Mouse (Mus musculus) cerebellum, adult (tissue): Measurements from ENCODE around the gene Rabgap1l.

Source experiments
- ATAC-seq: cut with Nextera tagmentation; 2 replicates; pipeline ENCODE4 v1.9.2; 2017; ENCODE audit warnings: mild to moderate bottlenecking, moderate library complexity, mixed read lengths; ENCODE audit not compliant: insufficient number of reproducible peaks, low FRiP score, low TSS enrichment

The Rabgap1l gene

GRCm38 (mm10) chr1:160792686-160793355 is at the start of gene Rabgap1l:
TSS of gene Rabgap1l (minus strand) at chr1:160793211.
- ATAC-seq = peak; percentile 88

- no peak for ATAC-seq
These were observed 49.6 kb upstream of the Rabgap1l start for GRCm38 (mm10) chr1:160842567-160842966.

- no peak for ATAC-seq
These were observed 47.6 kb upstream of the Rabgap1l start for GRCm38 (mm10) chr1:160840618-160841017.

- ATAC-seq = no peak
These were observed 46.1 kb upstream of the Rabgap1l start for GRCm38 (mm10) chr1:160839095-160839494.

GRCm38 (mm10) chr1:160834446-160834845 is 41.4 kb upstream of the Rabgap1l start:
- no peak for ATAC-seq

- no peak for ATAC-seq
These were observed 39.4 kb upstream of the Rabgap1l start for GRCm38 (mm10) chr1:160832267-160833021.

GRCm38 (mm10) chr1:160830608-160831498 is 37.8 kb upstream of the Rabgap1l start:
- no peak for ATAC-seq

- ATAC-seq = peak; percentile 96
These were observed 32.4 kb upstream of the Rabgap1l start for GRCm38 (mm10) chr1:160825441-160825856.

- peak; percentile 76 for ATAC-seq
These were observed 30.6 kb upstream of the Rabgap1l start for GRCm38 (mm10) chr1:160823638-160824037.

GRCm38 (mm10) chr1:160814198-160814597 is 21.2 kb upstream of the Rabgap1l start:
- no peak for ATAC-seq

GRCm38 (mm10) chr1:160812428-160812827 is 19.4 kb upstream of the Rabgap1l start:
- no peak for ATAC-seq

GRCm38 (mm10) chr1:160811930-160812329 is 18.9 kb upstream of the Rabgap1l start:
- ATAC-seq = no peak

GRCm38 (mm10) chr1:160805268-160805667 is 12.3 kb upstream of the Rabgap1l start:
- no peak for ATAC-seq

GRCm38 (mm10) chr1:160799972-160800371 is 7.0 kb upstream of the Rabgap1l start:
- ATAC-seq = no peak

GRCm38 (mm10) chr1:160795016-160795415 is 2.0 kb upstream of the Rabgap1l start:
- ATAC-seq = no peak

- ATAC-seq = no peak
These were observed 1.1 kb upstream of the Rabgap1l start for GRCm38 (mm10) chr1:160793791-160794757.

GRCm38 (mm10) chr1:160792156-160792685 is 790 bp downstream of the Rabgap1l start:
- ATAC-seq = peak; percentile 58

GRCm38 (mm10) chr1:160791381-160792155 is 1.4 kb downstream of the Rabgap1l start:
- peak; percentile 32 for ATAC-seq

- ATAC-seq = no peak
These were observed 2.4 kb downstream of the Rabgap1l start for GRCm38 (mm10) chr1:160790630-160791029.
